Mouse (Mus musculus): ENCODE measurements around the gene Cmbl. TPM values are rescaled to one million over a fixed set of nuclear protein-coding genes. Genes with fewer than 3 reads are reported as not detected.

Gene Cmbl
- polyA plus RNA-seq (2017; shearing (Covaris generic)) = 0.25 TPM

DNA sequence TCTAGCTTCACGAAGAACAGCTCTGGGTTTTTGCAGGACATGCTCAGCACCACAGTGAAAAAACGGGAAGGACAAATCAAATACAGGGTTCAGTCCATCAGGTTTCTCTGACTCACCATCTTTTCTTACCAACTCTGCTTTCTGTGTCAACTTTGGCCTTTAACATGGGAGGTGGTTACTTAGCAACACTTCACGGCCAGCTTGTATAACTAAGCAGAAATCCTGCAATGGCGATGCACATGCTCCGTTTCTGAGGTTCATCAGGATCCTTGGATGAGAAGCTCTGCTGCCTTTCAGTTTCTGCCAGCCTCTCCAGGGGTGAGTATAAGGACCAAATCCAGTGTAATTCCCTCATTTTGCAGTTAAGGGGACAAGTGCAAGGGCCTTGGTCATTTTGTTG is at the start of gene Cmbl:
Gene Cmbl, plus strand, starts transcription at position 206 of the 400 bp plus-strand sequence.

GRCm38 (mm10) chr15:31530659-31531445 is 34.3 kb upstream of the Cmbl start, which contains the start of gene March6:
Gene March6, minus strand, starts transcription at chr15:31531053.

DNA sequence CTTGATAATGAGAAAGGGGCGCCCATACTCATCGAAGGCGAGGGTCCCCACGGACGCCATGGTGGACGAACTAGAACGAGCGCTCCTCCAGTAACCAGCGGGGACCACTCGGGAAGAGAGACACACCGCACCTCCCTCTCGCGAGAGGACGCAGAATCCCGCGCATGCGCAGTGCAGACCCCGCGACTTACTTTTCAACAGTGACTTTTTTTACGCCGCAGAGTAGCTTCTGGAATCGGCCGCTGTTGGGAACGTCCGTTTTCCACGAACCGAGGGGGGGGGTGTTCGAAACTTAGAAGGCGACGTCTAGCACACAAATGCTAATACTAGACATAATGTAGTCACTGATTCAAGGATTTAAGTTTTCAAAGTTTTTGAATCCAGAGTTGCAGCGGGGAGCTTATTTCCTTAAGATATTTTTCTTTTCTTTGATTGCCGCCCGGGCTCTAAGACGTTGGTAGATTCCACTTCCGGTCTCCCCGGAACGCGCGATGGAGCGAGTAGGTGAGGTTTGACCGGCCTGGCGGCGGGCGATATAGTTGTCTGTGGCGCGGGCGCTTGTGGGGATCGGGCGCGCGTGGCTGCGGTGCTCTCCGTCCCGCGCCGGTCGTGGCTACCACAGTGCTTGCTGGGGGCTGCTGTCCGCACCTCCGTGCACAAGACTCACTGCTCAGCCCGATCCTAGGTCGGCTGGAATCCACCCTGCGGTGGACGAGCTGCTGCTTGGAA is 36.6 kb downstream of the Cmbl start, which contains the start of the genes Cct5 and Fam173b:
Gene Cct5, minus strand, starts transcription at position 159 of the 729 bp plus-strand sequence.
Gene Fam173b, plus strand, starts transcription at position 207 of the 729 bp plus-strand sequence.

Other genes starting within 250 kb of the Cmbl start
- not detected for gene Ankrd33b, start 197.7 kb upstream of the Cmbl start, polyA plus RNA-seq (2017; shearing (Covaris generic))
- gene Ropn1l, start 111.7 kb upstream of the Cmbl start, polyA plus RNA-seq (2017; shearing (Covaris generic)) = not detected
- gene March6, start 34.3 kb upstream of the Cmbl start, polyA plus RNA-seq (2017; shearing (Covaris generic)) = 8.4 TPM
- gene Cct5, start 36.4 kb downstream of the Cmbl start, polyA plus RNA-seq (2017; shearing (Covaris generic)) = 357 TPM
- gene Fam173b, start 36.5 kb downstream of the Cmbl start, polyA plus RNA-seq (2017; shearing (Covaris generic)) = 12.9 TPM

Data from CD4-positive, CD25-positive, alpha-beta regulatory T cell (primary cell).